Mouse (Mus musculus): ENCODE measurements around the gene Slc37a4.

GRCm38 (mm10) chr9:44391466-44391865 lies 5.2 kb upstream of the Slc37a4 start:
- TF ChIP-seq CTCF (IDR thresholded peaks at IDR 0.05; ENCODE audit: low read depth) (peak; percentile 79), EP300 (IDR thresholded peaks at IDR 0.05; ENCODE audit: low read depth) (no peak)

Data from heart, postnatal 0 days (tissue).